Mouse (Mus musculus) thymus, postnatal 36 days (tissue): ENCODE data around the gene Gm20838.
"Not testable (repeated sequence)": the region's sequence is repeated elsewhere in the genome, so short reads cannot be mapped to it uniquely, and the experiment has no call there.

Experiments
- DNase-seq, 2 experiments: peaks; one replicate each; pipeline ENCODE4 v3.0.0; 2022; ENCODE audit warnings: mixed read lengths in 2 of 2

The Gm20838 gene

DNA sequence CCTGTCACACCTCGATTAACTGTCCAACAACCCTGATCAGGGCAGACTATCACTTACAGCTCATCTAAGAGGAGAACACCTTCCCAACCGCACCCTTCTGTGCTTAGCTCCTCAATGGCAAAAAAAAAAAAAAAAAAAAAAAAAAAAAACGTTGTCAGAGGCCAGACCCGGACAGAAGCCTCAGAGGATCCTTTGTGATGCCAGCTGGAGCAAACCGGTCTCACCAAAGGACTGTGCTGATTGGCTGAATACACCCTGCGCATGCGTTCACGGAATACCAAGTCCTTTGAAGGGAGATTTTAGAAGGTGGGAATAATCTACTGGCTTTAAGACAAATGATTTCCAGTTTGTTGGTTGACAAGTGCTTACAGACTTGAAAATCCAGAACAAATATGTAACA is at the start of gene Gm20838:
TSS of gene Gm20838 (minus strand) at position 101 of the 400 bp plus-strand sequence.
- not testable (repeated sequence) for DNase-seq
